Mouse (Mus musculus): ENCODE measurements around the gene Ppp1r14d. TPM values are rescaled to one million over a fixed set of nuclear protein-coding genes. Genes with fewer than 3 reads are reported as not detected.

Ppp1r14d gene
- polyA plus RNA-seq, 1 experiment from 2014 or later: not detected

DNA sequence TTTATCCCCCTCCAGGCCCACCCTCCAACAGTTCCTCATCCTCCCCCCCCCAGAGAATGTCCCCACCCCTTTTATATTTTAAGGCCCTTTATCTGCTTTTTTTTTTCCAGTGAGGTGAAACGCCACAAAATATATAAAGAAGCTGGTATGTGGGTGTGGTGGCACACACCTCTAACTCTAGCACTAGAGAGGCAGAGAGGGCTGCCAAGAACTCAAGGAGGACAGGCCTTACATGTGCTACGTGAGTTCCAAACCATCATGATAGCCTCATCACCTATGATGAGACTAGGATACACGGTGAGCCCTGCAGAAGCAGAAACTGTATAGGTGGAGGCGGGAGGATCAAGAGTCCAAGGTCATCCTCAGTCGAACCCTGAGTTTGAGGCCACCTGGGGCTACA is 38.7 kb downstream of the Ppp1r14d start:
- DNase-seq (ENCODE audit: low spot score) (no peak), ATAC-seq (replicated peaks; ENCODE audit: low FRiP score) (no peak)
- no peak overlapping the region for H3K27ac ChIP-seq (ENCODE audit: low read depth, low read length)
- no peak overlapping the region for H3K4me2 ChIP-seq
- H3K9me3 ChIP-seq (ENCODE audit: control insufficient read depth, low read length): no peaks in the 10 kb centered on the region
- H3K4me1 ChIP-seq (replicated peaks; ENCODE audit: control insufficient read depth, insufficient read depth, low read length): peaks cover 3% of the 10 kb centered on the region
- WGBS: 80% methylated on average over 5 of the region's 5 CpGs
- H3K4me3 ChIP-seq (ENCODE audit: low read depth, low read length): no peak overlapping the region
- no peaks in the 10 kb centered on the region for H3K36me3 ChIP-seq (ENCODE audit: control insufficient read depth, insufficient read depth, low read length)
- no peak overlapping the region for H3K9ac ChIP-seq (ENCODE audit: low read depth, low read length)
- no peaks in the 10 kb centered on the region for H3K27me3 ChIP-seq (replicated peaks; ENCODE audit: control insufficient read depth, insufficient read depth, low read length)

DNA sequence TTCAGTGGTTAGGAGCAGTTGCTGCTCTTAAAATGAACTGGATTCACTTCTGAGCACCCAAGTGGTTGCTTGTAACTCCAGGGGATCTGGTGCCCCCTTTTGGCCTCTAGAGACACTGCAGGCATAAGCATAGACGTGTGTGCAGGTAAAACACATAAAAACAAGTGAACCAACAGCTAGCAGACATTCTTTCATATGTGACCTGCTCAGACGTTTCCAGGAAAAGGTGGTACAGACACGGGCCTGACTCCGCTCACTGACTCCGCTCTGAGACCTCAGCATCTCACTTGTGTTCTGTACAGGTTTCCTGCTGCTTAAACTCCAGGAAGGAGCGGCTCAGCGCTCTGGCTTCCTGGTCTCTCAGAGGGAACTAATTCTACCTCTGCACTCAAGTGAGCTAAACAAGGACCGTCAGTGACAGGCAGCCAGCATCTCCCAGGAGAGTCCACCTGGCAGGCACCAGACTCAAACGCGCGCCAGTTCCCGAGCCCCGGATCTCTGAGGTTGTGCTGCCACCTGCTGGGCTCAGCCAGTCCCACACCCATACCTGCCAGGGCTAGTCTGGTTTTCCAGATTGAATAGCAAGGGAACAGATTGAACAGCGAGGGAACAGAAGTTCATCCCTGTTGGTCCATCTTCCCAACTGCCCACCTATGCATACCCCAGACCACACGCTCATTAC is 40.5 kb downstream of the Ppp1r14d start:
- 7% methylated on average over 15 of the region's 15 CpGs for WGBS
- DNase-seq (ENCODE audit: low spot score) (peak; percentile 86), ATAC-seq (replicated peaks; ENCODE audit: low FRiP score) (peak; percentile 83)
- Histone ChIP-seq H3K9me3 (ENCODE audit: control insufficient read depth, low read length) (no peaks in the 10 kb centered on the region), H3K36me3 (ENCODE audit: control insufficient read depth, insufficient read depth, low read length) (no peaks in the 10 kb centered on the region), H3K27me3 (replicated peaks; ENCODE audit: control insufficient read depth, insufficient read depth, low read length) (no peaks in the 10 kb centered on the region), H3K4me3 (ENCODE audit: low read depth, low read length) (peak overlapping the region; percentile 42), H3K4me1 (replicated peaks; ENCODE audit: control insufficient read depth, insufficient read depth, low read length) (peaks cover 3% of the 10 kb centered on the region), H3K4me2 (peak overlapping the region; percentile 79), H3K9ac (ENCODE audit: low read depth, low read length) (peak overlapping the region; percentile 20; the same call in 1 of the 2 replicates), H3K27ac (ENCODE audit: low read depth, low read length) (no peak overlapping the region)

- 0 out of 2 replicates have a peak, but pooled peaks cover 7% of the 10 kb centered on the region for H3K36me3 ChIP-seq (ENCODE audit: control insufficient read depth, insufficient read depth, low read length)
- no peaks in the 10 kb centered on the region for H3K4me1 ChIP-seq (replicated peaks; ENCODE audit: control insufficient read depth, insufficient read depth, low read length)
- no peaks in the 10 kb centered on the region for H3K9me3 ChIP-seq (ENCODE audit: control insufficient read depth, low read length)
- no peak for DNase-seq (ENCODE audit: low spot score)
- no peak overlapping the region for H3K4me3 ChIP-seq (ENCODE audit: low read depth, low read length)
- H3K27ac ChIP-seq (ENCODE audit: low read depth, low read length): no peak overlapping the region
- H3K9ac ChIP-seq (ENCODE audit: low read depth, low read length): no peak overlapping the region
- 76% methylated on average over 7 of the region's 7 CpGs for WGBS
- no peak for ATAC-seq (replicated peaks; ENCODE audit: low FRiP score)
- H3K4me2 ChIP-seq: no peak overlapping the region
- no peaks in the 10 kb centered on the region for H3K27me3 ChIP-seq (replicated peaks; ENCODE audit: control insufficient read depth, insufficient read depth, low read length)
Observed at GRCm38 (mm10) chr2:119182914-119183313, 46.8 kb downstream of the Ppp1r14d start.

- ATAC-seq (replicated peaks; ENCODE audit: low FRiP score): no peak
- H3K4me1 ChIP-seq (replicated peaks; ENCODE audit: control insufficient read depth, insufficient read depth, low read length): peaks cover 22% of the 10 kb centered on the region
- H3K4me2 ChIP-seq: no peak overlapping the region
- 85% methylated on average over 5 of the region's 5 CpGs for WGBS
- DNase-seq (ENCODE audit: low spot score): no peak
- H3K9ac ChIP-seq (ENCODE audit: low read depth, low read length): no peak overlapping the region
- no peaks in the 10 kb centered on the region for H3K27me3 ChIP-seq (replicated peaks; ENCODE audit: control insufficient read depth, insufficient read depth, low read length)
- H3K27ac ChIP-seq (ENCODE audit: low read depth, low read length): no peak overlapping the region
- no peak overlapping the region for H3K4me3 ChIP-seq (ENCODE audit: low read depth, low read length)
- H3K9me3 ChIP-seq (ENCODE audit: control insufficient read depth, low read length): no peaks in the 10 kb centered on the region
- 0 out of 2 replicates have a peak, but pooled peaks cover 7% of the 10 kb centered on the region for H3K36me3 ChIP-seq (ENCODE audit: control insufficient read depth, insufficient read depth, low read length)
Observed at GRCm38 (mm10) chr2:119177384-119177939, 52.2 kb downstream of the Ppp1r14d start.

DNA sequence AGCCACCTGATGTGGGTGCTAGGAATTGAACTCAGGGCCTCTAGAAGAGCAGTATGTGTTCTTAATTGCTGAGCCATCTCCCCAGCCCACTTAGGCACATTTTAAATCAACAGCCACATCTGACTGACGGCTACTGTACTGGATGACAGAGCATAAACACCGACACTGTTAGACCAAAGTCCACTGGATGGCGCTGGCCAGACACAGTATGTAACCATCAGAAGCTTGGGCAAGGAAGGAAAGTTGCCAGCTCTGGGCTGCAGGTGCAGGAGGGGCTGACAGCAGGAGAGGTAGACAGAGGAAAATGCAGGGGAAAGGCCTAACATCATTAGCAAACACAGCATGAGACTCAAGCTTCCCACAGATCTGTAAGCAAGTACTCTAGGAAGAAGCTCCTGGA is 52.9 kb downstream of the Ppp1r14d start:
- WGBS: 57% methylated on average over 3 of the region's 3 CpGs
- Histone ChIP-seq H3K9ac (ENCODE audit: low read depth, low read length) (no peak overlapping the region), H3K4me1 (replicated peaks; ENCODE audit: control insufficient read depth, insufficient read depth, low read length) (peaks cover 28% of the 10 kb centered on the region), H3K9me3 (ENCODE audit: control insufficient read depth, low read length) (no peaks in the 10 kb centered on the region), H3K4me2 (no peak overlapping the region), H3K27me3 (replicated peaks; ENCODE audit: control insufficient read depth, insufficient read depth, low read length) (no peaks in the 10 kb centered on the region), H3K4me3 (ENCODE audit: low read depth, low read length) (no peak overlapping the region), H3K36me3 (ENCODE audit: control insufficient read depth, insufficient read depth, low read length) (peaks cover 10% of the 10 kb centered on the region; the same call in 1 of the 2 replicates), H3K27ac (ENCODE audit: low read depth, low read length) (no peak overlapping the region)
- DNase-seq (ENCODE audit: low spot score) (no peak), ATAC-seq (replicated peaks; ENCODE audit: low FRiP score) (no peak)

DNA sequence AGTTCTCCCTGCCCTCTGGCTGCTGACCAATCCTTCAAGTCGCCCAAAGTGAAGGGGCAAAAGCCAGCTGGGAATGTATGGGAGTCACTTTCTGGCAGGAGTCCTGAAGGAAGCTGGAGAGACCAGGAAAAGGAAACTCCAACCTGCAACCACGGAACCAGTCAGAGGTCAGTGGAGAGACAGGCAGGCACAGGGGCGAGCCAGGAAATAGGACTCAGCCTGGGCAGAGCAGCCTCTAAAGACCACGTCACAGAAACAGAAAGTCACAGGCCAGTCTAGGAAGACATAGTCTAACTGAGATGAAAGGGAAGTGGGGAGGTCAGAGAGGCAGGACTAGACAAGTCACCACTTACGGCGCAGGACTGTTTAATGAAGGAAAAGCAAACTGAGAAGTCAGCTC is 54.1 kb downstream of the Ppp1r14d start:
- WGBS: 62% methylated on average over 6 of the region's 6 CpGs
- no peak overlapping the region for H3K9ac ChIP-seq (ENCODE audit: low read depth, low read length)
- no peaks in the 10 kb centered on the region for H3K27me3 ChIP-seq (replicated peaks; ENCODE audit: control insufficient read depth, insufficient read depth, low read length)
- DNase-seq (ENCODE audit: low spot score): no peak
- H3K4me3 ChIP-seq (ENCODE audit: low read depth, low read length): no peak overlapping the region
- no peaks in the 10 kb centered on the region for H3K9me3 ChIP-seq (ENCODE audit: control insufficient read depth, low read length)
- ATAC-seq (replicated peaks; ENCODE audit: low FRiP score): no peak
- H3K27ac ChIP-seq (ENCODE audit: low read depth, low read length): no peak overlapping the region
- peaks cover 28% of the 10 kb centered on the region for H3K4me1 ChIP-seq (replicated peaks; ENCODE audit: control insufficient read depth, insufficient read depth, low read length)
- no peak overlapping the region for H3K4me2 ChIP-seq
- peaks cover 10% of the 10 kb centered on the region; the same call in 1 of the 2 replicates for H3K36me3 ChIP-seq (ENCODE audit: control insufficient read depth, insufficient read depth, low read length)

- Histone ChIP-seq H3K27me3 (replicated peaks; ENCODE audit: control insufficient read depth, insufficient read depth, low read length) (no peaks in the 10 kb centered on the region), H3K9me3 (ENCODE audit: control insufficient read depth, low read length) (no peaks in the 10 kb centered on the region), H3K4me2 (no peak overlapping the region), H3K4me3 (ENCODE audit: low read depth, low read length) (no peak overlapping the region), H3K36me3 (ENCODE audit: control insufficient read depth, insufficient read depth, low read length) (peaks cover 10% of the 10 kb centered on the region; the same call in 1 of the 2 replicates), H3K27ac (ENCODE audit: low read depth, low read length) (no peak overlapping the region), H3K9ac (ENCODE audit: low read depth, low read length) (no peak overlapping the region), H3K4me1 (replicated peaks; ENCODE audit: control insufficient read depth, insufficient read depth, low read length) (peaks cover 28% of the 10 kb centered on the region)
- 74% methylated on average over 14 of the region's 14 CpGs for WGBS
- no peak for DNase-seq (ENCODE audit: low spot score)
- ATAC-seq (replicated peaks; ENCODE audit: low FRiP score): no peak
Observed at GRCm38 (mm10) chr2:119174866-119175265, 54.8 kb downstream of the Ppp1r14d start.

GRCm38 (mm10) chr2:119173991-119174651 is 55.6 kb downstream of the Ppp1r14d start, which contains the start of gene Gm14137:
TSS of gene Gm14137 (plus strand) at chr2:119174509.
- Histone ChIP-seq H3K9me3 (ENCODE audit: control insufficient read depth, low read length) (no peaks in the 10 kb centered on the region), H3K36me3 (ENCODE audit: control insufficient read depth, insufficient read depth, low read length) (peaks cover 6% of the 10 kb centered on the region; the same call in 1 of the 2 replicates), H3K4me2 (peak within 1 kb of the TSS; percentile 48), H3K27me3 (replicated peaks; ENCODE audit: control insufficient read depth, insufficient read depth, low read length) (no peaks in the 10 kb centered on the region; the same call in 1 of the 2 replicates), H3K9ac (ENCODE audit: low read depth, low read length) (no peak within 1 kb of the TSS), H3K4me1 (replicated peaks; ENCODE audit: control insufficient read depth, insufficient read depth, low read length) (peaks cover 28% of the 10 kb centered on the region), H3K27ac (ENCODE audit: low read depth, low read length) (no peak within 1 kb of the TSS), H3K4me3 (ENCODE audit: low read depth, low read length) (no peak within 1 kb of the TSS)
- DNase-seq (ENCODE audit: low spot score) (no peak), ATAC-seq (replicated peaks; ENCODE audit: low FRiP score) (no peak)
- 58% methylated on average over 8 of the region's 8 CpGs for WGBS
